In the genomic region with DNA sequence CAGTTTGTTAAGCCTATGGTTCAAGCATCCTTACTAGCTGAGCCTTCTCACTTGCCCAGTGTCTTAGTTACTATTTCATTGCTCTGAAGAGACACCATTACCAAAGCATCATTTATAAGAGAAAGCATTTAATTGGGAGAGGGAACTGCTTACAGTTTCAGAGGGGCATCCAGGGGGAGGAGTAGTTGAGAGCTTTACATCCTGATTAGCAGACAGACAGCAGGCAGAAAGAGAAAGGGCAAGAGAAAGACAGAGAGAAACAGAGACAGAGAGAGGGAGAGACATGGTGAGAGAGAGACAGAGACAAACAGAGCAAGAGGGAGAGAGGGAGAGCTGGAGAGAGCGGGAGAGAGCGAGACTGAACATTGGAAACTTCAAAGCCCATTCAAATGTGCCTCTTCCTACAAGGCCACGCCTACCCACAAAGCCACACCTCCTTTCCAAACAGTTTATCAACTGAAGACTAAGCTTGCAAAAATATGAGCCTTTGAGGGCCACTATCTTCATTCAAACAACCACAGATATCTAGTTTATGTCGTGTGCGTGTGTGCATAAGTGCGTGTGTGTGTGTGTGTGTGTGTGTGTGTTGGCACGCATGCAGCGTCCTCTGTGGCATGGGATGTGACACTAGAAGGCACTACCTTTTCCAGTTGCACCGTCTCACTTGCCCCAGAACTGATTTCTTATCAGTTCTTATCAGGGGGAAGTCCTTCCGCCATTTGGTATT, we compare ENCODE assay signal across 30 mouse cellular contexts. TPM values are rescaled to one million over a fixed set of nuclear protein-coding genes. Genes with fewer than 3 reads are reported as not detected.
DNase-seq lines count a peak whose midpoint lies in the region; ATAC-seq lines count a peak whose summit lies in the region.
"Had no signal": no experiment of that assay in that cellular context is flagged by ENCODE, and none has a peak within 500 bp of the region (broad histone marks: within the 10 kb centered on the region; RNA-seq: fewer than 3 reads in every experiment).

No protein-coding gene starts in this region.

- H3K27ac ChIP-seq in liver, embryonic 13.5 days: peak overlapping the region; percentile 69
- H3K27ac ChIP-seq in hindbrain, embryonic 13.5 days: no peak overlapping the region
- H3K27ac ChIP-seq: heart, embryonic 13.5 days; hindbrain, embryonic 14.5 days; intestine, embryonic 15.5 days; midbrain, embryonic 15.5 days; neural tube, embryonic 15.5 days had no signal

- peak; percentile 41 for DNase-seq in thymus, postnatal 4 days
- DNase-seq in thymus, postnatal 14 days: no peak
- DNase-seq in liver, embryonic 13.5 days: no peak
- peak; percentile 15 for DNase-seq in naive thymus-derived CD4-positive, alpha-beta T cell, adult 2 months (ENCODE audit: low read depth)
- no peak for DNase-seq in layer of hippocampus, postnatal 25 days (ENCODE audit: extremely low spot score in 1 of 2, low spot score in 1 of 2)
- no peak for DNase-seq in heart, adult 8-10 months (ENCODE audit: low spot score)
- DNase-seq: adrenal gland, postnatal 10 days; cerebellum, adult 18-20 months; cerebellum, postnatal 36 days; kidney, adult 9 months; layer of hippocampus, postnatal 36 days; right cerebral cortex, postnatal 25 days; thymus, adult 18-20 months had no signal

- WGBS in liver, embryonic 13.5 days (ENCODE audit: insufficient replicate concordance): 21% methylated on average over 10 of the region's 10 CpGs
- 82% methylated on average over 10 of the region's 10 CpGs for WGBS in hindbrain, embryonic 13.5 days

- no peaks in the 10 kb centered on the region for H3K27me3 ChIP-seq in liver, embryonic 13.5 days
- no peaks in the 10 kb centered on the region for H3K27me3 ChIP-seq in hindbrain, embryonic 13.5 days
- H3K27me3 ChIP-seq: heart, embryonic 13.5 days; intestine, embryonic 15.5 days; midbrain, embryonic 15.5 days; neural tube, embryonic 15.5 days had no signal

- H3K4me1 ChIP-seq in liver, embryonic 13.5 days (replicated peaks): peaks cover 30% of the 10 kb centered on the region
- no peaks in the 10 kb centered on the region for H3K4me1 ChIP-seq in hindbrain, embryonic 13.5 days (replicated peaks)
- H3K4me1 ChIP-seq: intestine, embryonic 15.5 days; midbrain, embryonic 15.5 days; neural tube, embryonic 15.5 days had no signal

- no peaks in the 10 kb centered on the region for H3K9me3 ChIP-seq in liver, embryonic 13.5 days (replicated peaks)
- H3K9me3 ChIP-seq in hindbrain, embryonic 13.5 days: no peaks in the 10 kb centered on the region
- H3K9me3 ChIP-seq: heart, embryonic 13.5 days; intestine, embryonic 15.5 days; midbrain, embryonic 15.5 days; neural tube, embryonic 15.5 days had no signal

- H3K36me3 ChIP-seq in liver, embryonic 13.5 days: no peaks in the 10 kb centered on the region
- no peaks in the 10 kb centered on the region for H3K36me3 ChIP-seq in hindbrain, embryonic 13.5 days
- H3K36me3 ChIP-seq: heart, embryonic 13.5 days; intestine, embryonic 15.5 days; midbrain, embryonic 15.5 days; neural tube, embryonic 15.5 days had no signal

- peak overlapping the region; percentile 21 for H3K4me3 ChIP-seq in liver, embryonic 13.5 days (replicated peaks)
- no peak overlapping the region for H3K4me3 ChIP-seq in hindbrain, embryonic 13.5 days
- H3K4me3 ChIP-seq: heart, embryonic 13.5 days; intestine, embryonic 15.5 days; midbrain, embryonic 15.5 days; myocyte; neural tube, embryonic 15.5 days had no signal

- ATAC-seq in erythroblast, adult 5-6 weeks (replicated peaks; ENCODE audit: low FRiP score, poor library complexity, severe bottlenecking): peak; percentile 96
- ATAC-seq in liver, embryonic 13.5 days (ENCODE audit: low read depth): peak; percentile 78
- no peak for ATAC-seq in hindbrain, embryonic 13.5 days (ENCODE audit: low FRiP score)
- ATAC-seq: activated CD4-positive, CD25-positive, alpha-beta regulatory T cell, adult 4 months; forebrain, embryonic 16.5 days; intestine, embryonic 15.5 days; lung, postnatal 0 days; midbrain, embryonic 15.5 days had no signal

- H3K4me2 ChIP-seq in liver, embryonic 13.5 days: peak overlapping the region; percentile 54
- H3K4me2 ChIP-seq in hindbrain, embryonic 13.5 days: no peak overlapping the region
- H3K4me2 ChIP-seq: heart, embryonic 13.5 days; hindbrain, embryonic 14.5 days; intestine, embryonic 15.5 days; midbrain, embryonic 15.5 days; neural tube, embryonic 15.5 days had no signal

- peak overlapping the region; percentile 41; the same call in 1 of the 2 replicates for H3K9ac ChIP-seq in liver, embryonic 13.5 days
- no peak overlapping the region for H3K9ac ChIP-seq in hindbrain, embryonic 13.5 days
- H3K9ac ChIP-seq: heart, embryonic 13.5 days; hindbrain, embryonic 14.5 days; intestine, embryonic 15.5 days; midbrain, embryonic 15.5 days; neural tube, embryonic 15.5 days had no signal

RNA-seq across cellular contexts. Expression of gene Opn4, which starts 32.9 kb away (rescaled TPM):
- not detected in 2 replicates for total RNA-seq in erythroblast, adult 5-6 weeks (2015; ENCODE audit: low replicate concordance)
- total RNA-seq in erythroblast, adult 5-6 weeks (2017; ENCODE audit: low replicate concordance): not detected in 2 replicates
- not detected in 2 replicates for polyA plus RNA-seq in liver, embryonic 13.5 days (2015; fragmentation: Nextera tagmentation; extraction: Ambion mirVana)
- not detected in 2 replicates for polyA plus RNA-seq in hindbrain, embryonic 13.5 days (2015; fragmentation: Nextera tagmentation; extraction: Ambion mirVana)
- total RNA-seq in layer of hippocampus, postnatal 25 days (2021): not detected
- 1 to 10 TPM; 1.7 to 2.5 (median 2.4) TPM for total RNA-seq in heart, adult 8-10 months (2022)
- total RNA-seq: adrenal gland, postnatal 10 days; layer of hippocampus, postnatal 36 days; left cerebral cortex, postnatal 25 days; megakaryocyte, adult 5-6 weeks had no signal
- polyA plus RNA-seq: activated CD4-positive, CD25-positive, alpha-beta regulatory T cell, adult 4 months; brain, embryonic 14.5 days; forebrain, embryonic 16.5 days; gonadal fat pad, adult 2 months; hindbrain, embryonic 14.5 days; intestine, embryonic 15.5 days; midbrain, embryonic 15.5 days; spleen, adult 2 months; stomach, embryonic 14.5 days had no signal

RNA-seq across cellular contexts. Expression of gene Wapl, which starts 40.8 kb away (rescaled TPM):
- 144 and 152 TPM in 2 replicates for total RNA-seq in erythroblast, adult 5-6 weeks (2015; ENCODE audit: low replicate concordance)
- total RNA-seq in erythroblast, adult 5-6 weeks (2017; ENCODE audit: low replicate concordance): 291 and 438 TPM in 2 replicates
- 24.9 and 30.0 TPM in 2 replicates for polyA plus RNA-seq in liver, embryonic 13.5 days (2015; fragmentation: Nextera tagmentation; extraction: Ambion mirVana)
- 19.2 and 19.4 TPM in 2 replicates for polyA plus RNA-seq in hindbrain, embryonic 13.5 days (2015; fragmentation: Nextera tagmentation; extraction: Ambion mirVana)
- 10 to 100 TPM; 50.1 to 51.2 TPM for total RNA-seq in layer of hippocampus, postnatal 25 days (2021)
- total RNA-seq in heart, adult 8-10 months (2022): 10 to 100 TPM; 36.1 to 39.1 (median 37.7) TPM

RNA-seq across cellular contexts. Expression of gene Ldb3, which starts 44.4 kb away (rescaled TPM):
- total RNA-seq in erythroblast, adult 5-6 weeks (2015; ENCODE audit: low replicate concordance): not detected in 2 replicates
- not detected in 2 replicates for total RNA-seq in erythroblast, adult 5-6 weeks (2017; ENCODE audit: low replicate concordance)
- 0.54 and 0.59 TPM in 2 replicates for polyA plus RNA-seq in liver, embryonic 13.5 days (2015; fragmentation: Nextera tagmentation; extraction: Ambion mirVana)
- 0.50 and 0.56 TPM in 2 replicates for polyA plus RNA-seq in hindbrain, embryonic 13.5 days (2015; fragmentation: Nextera tagmentation; extraction: Ambion mirVana)
- total RNA-seq in layer of hippocampus, postnatal 25 days (2021): 1 to 10 TPM; 3.8 to 4.5 TPM
- total RNA-seq in heart, adult 8-10 months (2022): 1,000 to 10,000 TPM; 1,077 to 1,246 (median 1,126) TPM
- total RNA-seq: megakaryocyte, adult 5-6 weeks had no signal
- polyA plus RNA-seq: activated CD4-positive, CD25-positive, alpha-beta regulatory T cell, adult 4 months had no signal

Comparison
In these comparisons a context has a peak if more than half of its experiments do, and no peak if none do; other contexts are left out.
1. DNase-seq: peak in thymus, postnatal 4 days (single experiment) and naive thymus-derived CD4-positive, alpha-beta T cell, adult 2 months (single experiment); none in thymus, postnatal 14 days (single experiment), liver, embryonic 13.5 days (single experiment), layer of hippocampus, postnatal 25 days (0 of 2) and heart, adult 8-10 months (single experiment).
2. RNA of gene Ldb3, which starts 44.4 kb away (total RNA-seq): 1,077 to 1,246 TPM in heart, adult 8-10 months; 3.8 to 4.5 TPM in layer of hippocampus, postnatal 25 days and not detected in erythroblast, adult 5-6 weeks; every median in the first group is over 100 times any median in the second.